Mouse (Mus musculus) 3T3-L1 (cell line): Measurements from ENCODE around the gene Wdr70.
"Not testable (repeated sequence)": the region's sequence is repeated elsewhere in the genome, so short reads cannot be mapped to it uniquely, and the experiment has no call there.

Experiments
- DNase-seq: peaks from one replicate; pipeline ENCODE4 v3.0.0-alpha.2; 2015; ENCODE audit warnings: low read depth, low spot score

Wdr70 gene

DNA sequence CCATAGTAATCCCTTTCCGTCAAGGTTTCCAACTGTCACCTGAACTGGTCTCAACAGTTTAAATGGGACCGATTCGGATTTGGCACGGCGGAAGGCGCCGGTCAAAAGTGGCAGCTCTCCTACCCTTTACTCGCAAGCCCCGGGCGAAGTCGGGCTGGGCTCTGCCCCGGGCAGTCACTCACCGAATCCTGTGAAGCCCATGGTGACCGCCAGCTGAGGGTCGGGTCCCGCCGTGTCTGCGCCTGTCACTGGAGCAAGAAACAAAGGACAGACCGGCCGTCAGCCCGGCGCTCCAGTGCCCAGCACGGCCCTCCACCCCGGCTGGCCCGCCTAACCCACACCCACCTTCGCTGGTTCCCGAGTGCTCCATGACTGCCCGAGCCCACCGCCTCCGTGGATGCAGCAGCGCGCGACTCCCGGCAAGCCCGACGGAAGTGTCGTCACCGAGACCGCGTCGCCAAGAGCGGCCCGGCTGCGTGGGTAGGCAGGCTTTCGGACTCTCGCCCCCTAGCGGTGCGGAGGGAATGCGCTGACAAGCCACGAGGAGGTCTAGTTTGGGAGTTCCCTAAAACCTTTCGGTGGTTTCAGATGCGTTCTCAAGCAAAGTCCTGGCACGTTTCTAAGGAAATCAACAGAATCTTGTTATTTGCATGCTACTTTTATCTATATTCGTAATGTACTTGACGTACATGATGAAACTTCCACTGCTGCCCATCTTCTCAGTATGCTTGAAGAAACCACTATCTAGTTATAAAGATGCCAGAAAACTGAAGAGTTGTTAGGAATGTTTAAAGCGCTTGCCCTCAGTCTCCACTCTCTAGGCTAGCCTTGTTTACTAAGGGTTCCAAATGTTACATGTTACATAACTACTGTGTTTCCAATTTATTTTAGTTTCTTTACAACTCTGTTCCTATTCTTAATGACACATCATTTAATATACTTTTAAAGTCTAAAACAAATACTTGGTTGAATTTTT, at the start of gene Wdr70:
Gene Wdr70, minus strand, starts transcription at position 436 of the 976 bp plus-strand sequence.
- peak; percentile 97 for DNase-seq

DNA sequence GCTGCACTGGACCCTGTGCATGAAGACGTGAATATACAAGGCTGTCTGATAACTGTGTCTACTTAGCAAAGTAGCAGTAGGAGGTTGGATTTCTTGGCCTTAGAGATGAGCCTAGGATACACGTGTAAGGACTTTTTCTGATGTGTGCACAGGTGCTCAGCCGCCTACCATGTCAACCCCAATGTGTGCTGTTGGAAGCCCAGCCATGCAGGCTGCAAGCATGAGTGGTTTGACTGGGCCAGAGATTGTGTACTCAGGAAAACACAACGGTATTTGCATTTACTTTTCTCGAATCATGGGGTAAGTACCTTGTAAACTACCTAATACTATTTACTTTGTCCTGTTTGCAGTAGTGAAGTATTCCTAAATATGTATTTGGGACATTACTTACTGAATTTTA, 36.6 kb upstream of the Wdr70 start:
- no peak for DNase-seq

GRCm38 (mm10) chr15:8131761-8132160, 32.8 kb upstream of the Wdr70 start:
- peak; percentile 16 for DNase-seq

- no peak for DNase-seq
Measured at GRCm38 (mm10) chr15:8131268-8131667, 32.3 kb upstream of the Wdr70 start.

GRCm38 (mm10) chr15:8129281-8129680, 30.3 kb upstream of the Wdr70 start:
- DNase-seq, result peak; percentile 61

GRCm38 (mm10) chr15:8109782-8110181, 10.8 kb upstream of the Wdr70 start:
- peak; percentile 26 for DNase-seq

DNA sequence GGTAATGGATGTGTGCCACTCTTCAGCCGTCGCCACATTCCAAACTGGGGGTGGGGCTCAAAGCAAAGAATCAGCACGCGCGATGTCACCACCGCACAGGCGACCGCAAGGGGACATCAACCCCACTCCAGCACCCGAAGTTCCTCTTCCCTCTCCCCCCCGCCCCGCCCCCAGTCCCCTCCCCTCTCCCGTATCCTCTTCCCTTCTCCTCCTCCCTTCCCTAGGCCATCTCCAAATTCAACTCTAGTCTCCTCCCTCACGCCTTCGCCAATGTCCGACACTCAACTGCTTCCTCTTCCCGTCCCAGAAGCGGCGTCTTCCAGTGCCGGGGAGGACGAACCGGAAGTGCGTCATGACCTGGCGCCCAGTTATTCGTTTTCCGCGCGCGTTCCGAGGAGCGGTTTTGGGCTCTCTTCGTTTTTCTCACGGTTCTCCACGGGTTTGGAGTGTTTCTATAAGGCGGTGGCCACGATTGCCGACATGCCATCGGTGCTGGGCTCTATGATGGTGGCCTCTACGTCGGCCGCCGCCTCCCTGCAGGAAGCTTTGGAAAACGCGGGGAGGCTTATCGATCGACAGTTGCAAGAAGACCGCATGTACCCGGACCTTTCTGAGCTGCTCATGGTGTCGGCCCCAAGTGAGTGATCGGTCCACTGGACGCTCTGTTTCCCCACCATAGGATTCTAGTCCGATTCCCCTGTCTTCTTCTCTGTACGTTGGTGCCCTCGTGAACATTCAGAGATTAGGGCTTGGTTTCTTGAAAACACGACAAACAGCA, 10.1 kb upstream of the Wdr70 start, which contains the start of gene Nup155:
Gene Nup155, plus strand, starts transcription at position 308 of the 778 bp plus-strand sequence.
- peak; percentile 99 for DNase-seq

DNA sequence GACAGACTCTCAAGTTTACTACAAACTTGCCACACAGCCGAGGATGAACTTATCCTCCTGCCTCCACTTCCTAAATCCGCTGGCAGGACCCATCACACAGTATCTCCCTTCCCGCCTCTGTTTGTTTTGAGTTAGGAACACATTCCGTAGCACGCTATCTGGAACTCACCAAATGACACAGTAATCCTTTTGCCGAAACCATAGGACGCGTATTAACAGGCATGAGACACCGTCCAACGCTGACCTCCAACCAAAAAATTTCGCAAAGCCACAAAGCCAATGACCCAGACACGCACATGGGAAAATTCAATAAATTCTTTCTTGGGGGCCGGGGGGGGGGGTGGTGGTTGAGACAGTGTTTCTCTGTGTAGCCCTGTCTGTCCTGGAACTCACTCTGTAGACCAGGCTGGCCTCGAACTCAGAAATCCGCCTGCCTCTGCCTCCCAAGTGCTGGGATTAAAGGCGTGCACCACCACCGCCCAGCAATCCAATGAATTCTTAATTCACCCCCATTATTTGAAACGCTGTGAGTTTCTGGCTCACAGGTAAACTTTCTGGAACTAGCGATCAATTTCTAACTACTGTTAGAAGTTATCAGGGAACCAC, 9.5 kb upstream of the Wdr70 start:
- DNase-seq, result no peak

DNA sequence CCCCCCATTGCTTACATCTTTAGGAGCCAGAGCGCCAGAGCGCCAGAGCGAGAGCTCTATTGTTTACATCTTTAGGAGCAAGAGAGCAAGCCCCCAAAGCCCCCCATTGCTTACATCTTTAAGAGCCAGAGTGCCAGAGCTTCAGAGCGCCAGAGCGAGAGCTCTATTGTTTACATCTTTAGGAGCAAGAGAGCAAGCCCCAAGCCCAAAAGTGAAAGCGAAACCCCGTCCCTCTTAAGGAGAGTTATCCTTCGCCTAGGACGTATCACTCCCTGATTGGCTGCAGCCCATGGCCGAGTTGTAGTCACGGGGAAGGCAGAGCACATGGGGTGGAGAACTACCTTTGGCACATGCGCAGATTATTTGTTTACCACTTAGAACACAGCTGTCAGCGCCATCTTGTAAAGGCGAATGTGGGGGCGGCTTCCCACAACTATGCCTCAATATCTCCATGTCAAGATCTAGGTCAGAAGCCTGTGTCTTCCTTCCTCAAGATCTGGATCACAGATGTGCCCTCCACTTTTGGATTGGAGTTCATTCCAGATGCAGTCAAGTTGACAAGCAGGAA, 3.0 kb upstream of the Wdr70 start:
- DNase-seq, result not testable (repeated sequence)

- DNase-seq, result peak; percentile 90
Measured at GRCm38 (mm10) chr15:8097853-8098252, 1.2 kb downstream of the Wdr70 start.

- not testable (repeated sequence) for DNase-seq
Measured at GRCm38 (mm10) chr15:8092668-8093067, 6.3 kb downstream of the Wdr70 start.

GRCm38 (mm10) chr15:8090685-8091084, 8.3 kb downstream of the Wdr70 start:
- no peak for DNase-seq

GRCm38 (mm10) chr15:8088715-8089114, 10.3 kb downstream of the Wdr70 start:
- DNase-seq, result peak; percentile 33

GRCm38 (mm10) chr15:8087293-8087692, 11.7 kb downstream of the Wdr70 start:
- DNase-seq, result no peak

GRCm38 (mm10) chr15:8082139-8082538, 16.9 kb downstream of the Wdr70 start:
- DNase-seq, result no peak

DNA sequence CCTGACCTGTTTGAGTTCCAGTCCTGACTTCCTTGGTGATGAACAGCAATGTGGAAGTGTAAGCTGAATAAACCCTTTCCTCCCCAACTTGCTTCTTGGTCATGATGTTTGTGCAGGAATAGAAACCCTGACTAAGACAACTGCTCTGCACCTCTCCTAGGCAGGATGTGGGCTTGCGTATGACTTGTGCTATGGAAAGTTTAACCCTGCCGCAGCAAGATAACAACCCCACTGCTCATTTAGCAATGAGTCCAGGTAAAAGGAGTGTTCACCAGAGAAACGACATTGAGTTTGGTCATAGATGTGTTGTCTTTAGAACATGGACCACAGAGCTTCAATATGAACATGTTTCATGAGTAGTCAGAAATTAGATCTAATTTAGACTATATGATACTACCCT, 25.9 kb downstream of the Wdr70 start:
- DNase-seq, result not testable (repeated sequence)

DNA sequence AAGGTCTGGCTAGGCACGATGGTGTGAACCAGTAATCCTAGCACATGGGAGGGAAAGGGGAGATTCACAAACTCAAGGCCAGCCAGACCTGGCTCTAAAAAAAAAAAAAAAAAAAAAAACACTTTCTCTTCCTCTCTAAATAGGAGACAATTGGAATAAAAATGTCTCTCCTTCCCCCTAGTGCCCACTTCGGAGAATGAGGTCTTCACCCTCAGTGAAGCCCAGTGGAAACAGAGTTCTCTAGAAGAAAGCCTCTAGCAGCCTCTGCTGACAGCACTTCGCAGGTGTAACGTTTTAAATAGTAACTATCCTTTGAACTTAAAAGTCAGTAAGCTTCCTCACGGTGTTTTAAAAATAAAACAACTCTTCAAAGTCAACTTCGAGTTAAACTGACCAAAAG, 33.8 kb downstream of the Wdr70 start:
- DNase-seq, result peak; percentile 45

DNA sequence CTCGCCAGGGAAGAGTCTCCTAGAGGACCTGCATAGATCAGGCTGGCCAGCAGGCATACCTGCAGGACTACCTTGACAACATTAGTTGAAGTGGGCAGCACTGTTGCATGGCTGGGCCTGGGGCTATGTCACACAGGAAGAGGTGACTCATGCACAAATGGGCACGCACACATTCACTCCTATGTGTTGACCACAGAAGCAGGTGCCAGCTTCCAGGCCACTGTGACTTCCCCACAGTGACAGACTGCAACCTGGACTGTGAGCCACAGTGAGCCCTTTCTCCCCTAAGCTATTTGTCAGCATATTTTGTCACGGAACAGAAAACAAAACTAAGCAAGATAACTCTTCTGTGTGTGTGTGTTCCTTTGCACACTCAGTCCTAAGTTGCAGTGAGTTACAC, 47.8 kb downstream of the Wdr70 start:
- no peak for DNase-seq

GRCm38 (mm10) chr15:8039834-8040233, 59.2 kb downstream of the Wdr70 start:
- DNase-seq, result no peak

DNA sequence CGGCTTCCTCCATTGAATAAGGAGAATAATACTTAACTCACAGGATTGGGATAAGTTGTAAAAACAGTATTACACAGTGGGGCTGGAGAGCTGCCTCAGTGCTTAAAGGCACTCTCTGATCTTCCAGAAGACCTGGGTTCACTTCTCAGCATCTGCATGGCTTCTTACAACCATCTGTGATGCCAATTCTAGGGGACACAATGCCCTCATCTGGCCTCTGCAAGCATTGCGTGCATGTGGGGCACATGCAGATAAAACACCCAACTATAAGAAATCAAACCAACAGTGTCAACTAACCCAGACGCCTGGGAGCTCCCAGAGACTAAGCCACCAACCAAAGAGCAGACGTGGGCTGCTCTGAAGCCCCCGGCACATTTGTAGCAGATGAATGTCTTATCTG, 60.6 kb downstream of the Wdr70 start:
- peak; percentile 25 for DNase-seq

DNA sequence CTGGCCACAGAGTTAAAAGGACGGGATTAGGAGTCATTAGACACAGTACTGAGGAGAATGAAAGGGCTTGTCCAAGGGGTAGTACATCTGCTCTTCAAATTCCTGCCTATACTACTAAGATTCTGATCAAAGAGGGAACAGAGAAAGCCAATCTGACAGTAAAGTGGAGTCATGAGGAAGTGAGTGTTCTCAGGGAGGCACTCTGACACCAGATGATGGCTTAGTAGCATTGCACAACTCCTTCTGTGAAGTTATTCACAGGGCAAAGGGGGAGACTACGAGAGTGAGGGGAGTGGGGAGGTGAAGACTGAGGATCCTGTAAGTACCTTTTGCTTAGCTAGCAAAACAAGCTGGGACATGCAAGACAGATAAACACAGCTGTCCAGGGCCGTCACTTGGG, 61.2 kb downstream of the Wdr70 start:
- DNase-seq, result no peak

GRCm38 (mm10) chr15:8031211-8031610, 67.8 kb downstream of the Wdr70 start:
- DNase-seq, result no peak
